Mouse (Mus musculus) midbrain, embryonic 16.5 days (tissue): ENCODE data around the gene Dscam. TPM values are rescaled to one million over a fixed set of nuclear protein-coding genes. Genes with fewer than 3 reads are reported as not detected.
A peak's percentile ranks its signal among the peaks of the same experiment; 100 is the strongest.

ENCODE experiments used
- ATAC-seq: fragments of 200-750 bp; cut with Nextera tagmentation; 2 replicates; pipeline ENCODE4 v1.8.0; 2017; ENCODE audit warnings: moderate TSS enrichment
- H3K27ac ChIP-seq: fragments of 300-500 bp; sonication (generic); 2 replicates; pipeline ENCODE4 v1.5.1; 2014; ENCODE audit warnings: mild to moderate bottlenecking, low read length, mixed read lengths
- H3K27me3 ChIP-seq: fragments of 300-500 bp; sonication (generic); 2 replicates; pipeline ENCODE4 v1.6.1; 2014; ENCODE audit warnings: low read depth, low read length, mixed read lengths; ENCODE audit not compliant: control insufficient read depth, insufficient read depth
- H3K36me3 ChIP-seq: fragments of 300-500 bp; sonication (generic); 2 replicates; pipeline ENCODE4 v1.6.1; 2014; ENCODE audit warnings: mild to moderate bottlenecking, low read length, moderate library complexity, mixed read lengths; ENCODE audit not compliant: control insufficient read depth, insufficient read depth
- H3K4me1 ChIP-seq: fragments of 300-500 bp; sonication (generic); 2 replicates; pipeline ENCODE4 v1.6.1; 2014; ENCODE audit warnings: mild to moderate bottlenecking, low read length, mixed read lengths; ENCODE audit not compliant: control insufficient read depth, insufficient read depth
- H3K4me2 ChIP-seq: fragments of 300-500 bp; sonication (generic); 2 replicates; pipeline ENCODE4 v1.6.1; 2014; ENCODE audit warnings: mild to moderate bottlenecking, low read length, mixed read lengths
- H3K4me3 ChIP-seq: fragments of 300-500 bp; sonication (generic); 2 replicates; pipeline ENCODE4 v1.5.1; 2014; ENCODE audit warnings: low read depth, mild to moderate bottlenecking, low read length, moderate library complexity, mixed read lengths
- H3K9ac ChIP-seq: fragments of 300-500 bp; sonication (generic); 2 replicates; pipeline ENCODE4 v1.6.1; 2014; ENCODE audit warnings: low read depth, low read length, mixed read lengths
- H3K9me3 ChIP-seq: fragments of 300-500 bp; sonication (generic); replicated peaks from 2 replicates; pipeline ENCODE4 v1.6.1; 2014; ENCODE audit warnings: mild to moderate bottlenecking, low read length, mixed read lengths; ENCODE audit not compliant: control insufficient read depth, poor library complexity, severe bottlenecking
- WGBS: fragments of 180-500 bp; shearing (Covaris S2); extraction: QIAGEN DNeasy Blood & Tissue Kit; methylation state at CpG from one replicate; pipeline ENCODE4 v1.1.7; 2014; 5-methylcytosine and 5-hydroxymethylcytosine counted together
- polyA plus RNA-seq: library from polyadenylated mRNA; unstranded; fragments of >200 nt; fragmentation: Nextera tagmentation; extraction: Ambion mirVana; gene quantifications from 2 replicates; pipeline ENCODE4 v1.2.1, GENCODE M21; 2015

Gene Dscam
- polyA plus RNA-seq, 1 experiment from 2014 or later, result 16.2 TPM

DNA sequence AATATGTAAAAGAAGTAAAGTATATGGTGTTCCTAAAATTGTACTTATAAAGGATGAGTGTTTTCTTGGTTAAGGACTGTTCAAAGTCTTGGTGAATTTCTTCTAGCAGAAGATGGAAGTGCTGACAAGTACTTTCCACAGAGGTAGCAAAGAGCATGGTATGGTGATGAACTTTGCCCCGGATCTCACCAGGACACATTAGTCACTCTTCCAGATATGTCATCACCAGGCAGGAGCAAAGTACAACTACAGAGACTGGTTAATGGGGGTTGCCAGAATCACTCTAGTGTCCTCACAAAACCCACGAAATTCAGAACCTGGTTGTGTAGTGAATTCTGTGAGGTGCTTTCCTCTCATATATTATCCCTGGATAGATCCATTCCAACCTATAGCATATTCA is 379.2 kb downstream of the Dscam start:
- Histone ChIP-seq H3K4me3 (no peak overlapping the region), H3K9me3 (no peaks in the 10 kb centered on the region), H3K36me3 (peaks cover 2% of the 10 kb centered on the region; the same call in 1 of the 2 replicates), H3K27me3 (no peaks in the 10 kb centered on the region), H3K27ac (no peak overlapping the region), H3K9ac (no peak overlapping the region), H3K4me2 (no peak overlapping the region), H3K4me1 (no peaks in the 10 kb centered on the region; the same call in 1 of the 2 replicates)
- 89% methylated on average over 2 of the region's 2 CpGs for WGBS
- ATAC-seq, result no peak

DNA sequence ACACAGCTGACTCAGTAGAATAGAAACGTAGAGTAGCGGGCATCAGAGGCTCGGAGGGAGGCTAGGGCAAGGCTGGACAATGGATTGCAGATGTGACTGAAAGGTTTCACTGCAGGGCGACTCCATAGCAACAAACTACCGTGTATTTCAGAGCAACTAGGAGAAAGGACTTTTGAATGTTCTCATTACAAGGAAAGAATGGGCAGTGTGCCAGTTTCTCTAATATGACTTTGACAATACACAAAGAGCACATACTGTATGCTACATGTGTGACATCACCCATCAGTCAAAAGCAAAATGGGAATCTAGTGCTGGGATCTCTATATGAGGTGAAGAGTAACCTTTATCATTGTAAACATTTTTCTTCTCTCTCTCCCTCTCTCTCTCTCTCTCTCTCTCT is 382.3 kb downstream of the Dscam start:
- ATAC-seq, result no peak
- Histone ChIP-seq H3K9ac (no peak overlapping the region), H3K4me3 (no peak overlapping the region), H3K4me2 (no peak overlapping the region), H3K9me3 (no peaks in the 10 kb centered on the region), H3K36me3 (peaks cover 2% of the 10 kb centered on the region; the same call in 1 of the 2 replicates), H3K4me1 (no peaks in the 10 kb centered on the region; the same call in 1 of the 2 replicates), H3K27me3 (no peaks in the 10 kb centered on the region), H3K27ac (no peak overlapping the region)
- WGBS, result 43% methylated on average over 5 of the region's 5 CpGs

DNA sequence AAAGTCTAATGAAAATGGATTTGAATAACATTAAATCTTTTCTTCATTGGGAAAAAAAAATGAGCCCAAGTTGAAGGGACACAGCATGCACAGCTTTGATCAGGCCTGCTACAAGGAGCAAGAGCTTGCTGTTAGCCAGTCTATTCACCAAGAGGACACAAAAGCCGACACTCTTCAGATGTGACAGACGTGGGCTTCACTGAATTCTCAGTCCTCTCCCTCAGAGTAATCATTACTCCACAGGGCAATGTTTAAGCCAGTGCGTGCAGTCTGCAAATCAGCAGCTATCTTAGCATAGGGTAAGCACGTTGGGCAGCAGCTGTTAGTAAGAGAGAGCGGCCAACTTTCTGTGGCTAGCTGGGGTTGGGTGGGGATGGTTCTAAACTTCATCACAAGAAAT is 391.5 kb downstream of the Dscam start:
- WGBS, result 4% methylated on average over 5 of the region's 5 CpGs
- H3K27ac ChIP-seq, result peak overlapping the region; percentile 72

DNA sequence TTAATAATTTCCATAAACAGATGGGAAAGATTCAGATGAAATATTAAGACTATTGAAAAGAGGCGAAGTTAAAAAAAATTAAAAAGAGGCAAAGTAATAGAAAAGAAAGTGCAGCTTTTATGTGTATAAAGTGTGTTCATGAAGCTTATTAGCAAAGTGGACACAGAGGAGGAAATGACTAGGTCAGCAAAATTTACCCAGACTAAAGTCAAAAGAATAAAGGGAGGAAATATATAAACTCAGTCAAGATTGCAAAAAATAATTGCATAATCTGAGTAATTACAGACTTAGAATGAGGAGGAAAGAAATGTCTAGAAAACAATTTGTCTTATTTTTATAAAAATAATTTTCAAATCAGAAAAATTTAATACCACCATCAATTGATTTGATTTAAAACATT is 396.3 kb downstream of the Dscam start:
- WGBS, result 95% methylated on average over 1 of the region's 1 CpGs
- Histone ChIP-seq H3K9me3 (no peaks in the 10 kb centered on the region), H3K9ac (no peak overlapping the region), H3K4me1 (peaks cover 3% of the 10 kb centered on the region; the same call in 1 of the 2 replicates), H3K4me3 (no peak overlapping the region), H3K36me3 (0 out of 2 replicates have a peak, but pooled peaks cover 3% of the 10 kb centered on the region), H3K27me3 (no peaks in the 10 kb centered on the region), H3K4me2 (no peak overlapping the region), H3K27ac (no peak overlapping the region)
- ATAC-seq, result no peak

More for the DNA sequence above, 391.5 kb downstream of the Dscam start:
- Histone ChIP-seq H3K4me1 (peaks cover 6% of the 10 kb centered on the region; the same call in 1 of the 2 replicates), H3K4me3 (no peak overlapping the region), H3K9me3 (no peaks in the 10 kb centered on the region), H3K27me3 (no peaks in the 10 kb centered on the region), H3K9ac (no peak overlapping the region), H3K36me3 (no peaks in the 10 kb centered on the region), H3K4me2 (no peak overlapping the region)
- ATAC-seq, result peak; percentile 42; the same call in 1 of the 2 replicates

DNA sequence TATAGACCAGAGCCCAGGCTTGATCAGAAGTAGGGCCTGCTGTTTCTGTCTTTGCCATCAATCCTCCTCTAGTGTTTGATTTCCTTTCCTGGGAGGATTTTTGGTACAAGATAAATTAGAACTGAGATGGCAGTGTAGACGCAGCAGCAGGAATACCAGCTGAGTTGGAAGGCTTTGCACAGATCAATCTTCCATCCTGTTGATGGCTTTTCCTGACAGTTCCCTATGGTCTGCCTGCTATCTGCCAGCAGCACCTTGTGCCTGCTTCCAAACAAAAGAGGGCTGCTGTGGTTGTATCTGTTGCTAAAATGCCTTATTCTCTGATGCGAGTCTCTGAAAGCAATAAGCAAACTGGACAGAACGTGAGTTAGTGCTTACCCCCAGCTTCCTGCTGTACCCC is 402.6 kb downstream of the Dscam start:
- peaks cover 14% of the 10 kb centered on the region for H3K4me1 ChIP-seq
- peak overlapping the region; percentile 51 for H3K27ac ChIP-seq
- WGBS, result 45% methylated on average over 3 of the region's 3 CpGs
- no peak overlapping the region for H3K4me3 ChIP-seq
- H3K4me2 ChIP-seq, result no peak overlapping the region
- ATAC-seq, result peak; percentile 48; the same call in 1 of the 2 replicates
- H3K36me3 ChIP-seq, result 0 out of 2 replicates have a peak, but pooled peaks cover 3% of the 10 kb centered on the region
- no peaks in the 10 kb centered on the region for H3K27me3 ChIP-seq
- no peaks in the 10 kb centered on the region for H3K9me3 ChIP-seq
- H3K9ac ChIP-seq, result peak overlapping the region; percentile 5; the same call in 1 of the 2 replicates

DNA sequence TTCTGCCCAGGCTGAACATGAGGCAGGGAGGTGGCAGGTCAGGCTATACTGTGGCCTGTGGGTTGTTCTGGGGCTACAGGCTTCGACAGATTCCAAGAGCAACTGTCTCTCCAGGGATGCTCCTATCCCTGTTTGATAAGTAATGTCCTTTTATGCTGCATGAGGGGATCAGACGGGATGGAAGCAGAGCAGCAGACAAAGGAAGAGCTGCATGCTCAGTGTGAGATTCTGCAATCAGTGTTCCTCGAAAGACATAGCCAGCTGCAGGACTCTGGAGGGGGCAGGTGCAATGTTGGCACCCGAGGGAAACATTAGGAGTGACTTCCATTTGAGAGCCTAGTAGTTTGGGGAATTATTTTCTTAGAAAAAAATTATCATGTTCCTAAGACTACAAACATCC is 403.0 kb downstream of the Dscam start:
- Histone ChIP-seq H3K36me3 (0 out of 2 replicates have a peak, but pooled peaks cover 3% of the 10 kb centered on the region), H3K4me2 (no peak overlapping the region), H3K27me3 (no peaks in the 10 kb centered on the region), H3K4me3 (no peak overlapping the region), H3K4me1 (peaks cover 14% of the 10 kb centered on the region), H3K9me3 (no peaks in the 10 kb centered on the region), H3K9ac (peak overlapping the region; percentile 0; the same call in 1 of the 2 replicates), H3K27ac (peak overlapping the region; percentile 51)
- WGBS, result 11% methylated on average over 4 of the region's 4 CpGs
- 0 out of 2 replicates have a peak, but pooled peaks have one; percentile 39 for ATAC-seq

DNA sequence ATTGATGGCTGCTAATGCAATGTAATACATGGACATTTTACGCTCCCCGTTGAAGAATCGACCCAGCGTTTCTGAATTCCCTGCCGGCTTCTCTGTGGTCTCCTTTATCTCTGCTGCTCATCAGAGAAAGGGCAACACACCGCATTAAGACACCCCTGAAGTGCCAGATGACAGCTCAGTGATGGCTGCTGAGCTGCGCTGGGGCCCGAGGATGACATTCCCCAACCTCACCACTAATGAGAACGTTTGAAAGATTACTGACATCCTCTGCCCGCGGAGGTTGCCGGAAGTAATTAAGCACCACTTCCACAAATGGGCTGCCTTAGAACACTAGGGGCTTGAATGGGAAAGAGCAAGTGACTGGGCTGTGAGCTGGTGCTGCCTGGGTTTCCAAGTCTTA is 409.3 kb downstream of the Dscam start:
- 11% methylated on average over 12 of the region's 12 CpGs for WGBS
- no peaks in the 10 kb centered on the region for H3K27me3 ChIP-seq
- H3K9ac ChIP-seq, result no peak overlapping the region
- peak; percentile 40; the same call in 1 of the 2 replicates for ATAC-seq
- H3K4me2 ChIP-seq, result no peak overlapping the region
- H3K4me1 ChIP-seq, result peaks cover 43% of the 10 kb centered on the region
- H3K9me3 ChIP-seq, result no peaks in the 10 kb centered on the region
- H3K36me3 ChIP-seq, result no peaks in the 10 kb centered on the region
- H3K4me3 ChIP-seq, result no peak overlapping the region
- peak overlapping the region; percentile 56 for H3K27ac ChIP-seq

DNA sequence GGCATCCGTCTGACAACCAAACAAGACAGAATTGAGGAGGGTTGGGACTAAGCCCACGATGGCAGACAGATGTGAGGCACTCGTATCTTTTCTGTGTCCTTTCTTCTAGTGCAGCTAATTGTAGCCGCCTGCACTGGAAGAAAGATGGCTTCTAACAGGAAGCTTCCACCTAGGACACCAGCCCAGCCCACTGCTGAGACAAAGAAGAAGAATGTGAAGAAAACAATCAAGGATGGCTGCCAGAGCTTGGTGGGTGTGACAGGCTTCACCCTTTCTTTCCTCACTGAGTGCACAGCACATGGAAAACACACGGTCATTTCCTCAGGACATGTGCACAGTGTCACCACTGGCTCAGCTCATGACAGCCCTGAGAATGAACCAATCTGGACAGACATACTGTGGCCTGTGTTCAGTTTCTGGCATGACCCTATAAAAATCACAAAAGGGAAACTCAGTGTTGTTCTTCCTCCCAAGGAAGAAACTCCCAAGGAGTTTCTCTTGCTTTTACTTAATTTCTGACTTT is 411.4 kb downstream of the Dscam start:
- Histone ChIP-seq H3K27me3 (no peaks in the 10 kb centered on the region), H3K27ac (0 out of 2 replicates have a peak overlapping the region, but pooled peaks have one; percentile 13), H3K4me2 (no peak overlapping the region), H3K36me3 (no peaks in the 10 kb centered on the region), H3K9me3 (no peaks in the 10 kb centered on the region), H3K4me3 (no peak overlapping the region), H3K4me1 (peaks cover 57% of the 10 kb centered on the region), H3K9ac (no peak overlapping the region)
- WGBS, result 70% methylated on average over 5 of the region's 5 CpGs
- no peak for ATAC-seq

DNA sequence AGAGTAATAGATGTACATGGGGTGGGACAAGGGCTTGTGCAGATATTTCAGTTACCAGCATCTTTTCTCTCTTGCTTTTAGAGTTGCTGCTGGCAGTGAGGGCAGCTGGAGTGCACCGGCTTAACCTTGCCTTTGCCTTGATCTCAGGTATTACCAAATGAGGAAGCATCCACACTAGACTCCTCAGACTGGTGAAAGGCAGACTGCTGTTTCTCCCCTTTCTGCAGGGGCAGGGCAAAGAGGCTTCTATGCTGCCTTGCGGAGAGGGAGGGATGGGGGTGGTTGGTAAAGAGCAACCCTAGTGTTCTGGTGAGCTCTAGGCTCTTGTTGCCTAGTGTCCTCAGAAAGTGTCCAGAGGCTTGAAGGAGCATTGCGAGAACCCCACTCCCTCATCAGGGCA is 412.2 kb downstream of the Dscam start:
- Histone ChIP-seq H3K4me1 (peaks cover 65% of the 10 kb centered on the region), H3K9me3 (no peaks in the 10 kb centered on the region), H3K4me3 (no peak overlapping the region), H3K4me2 (no peak overlapping the region), H3K27ac (peak overlapping the region; percentile 67; the same call in 1 of the 2 replicates), H3K27me3 (no peaks in the 10 kb centered on the region), H3K9ac (no peak overlapping the region), H3K36me3 (no peaks in the 10 kb centered on the region)
- ATAC-seq, result no peak
- 62% methylated on average over 3 of the region's 3 CpGs for WGBS
